Mouse (Mus musculus) midbrain, embryonic 12.5 days (tissue): ENCODE results near the gene Tcf7l2. TPM values are rescaled to one million over a fixed set of nuclear protein-coding genes. Genes with fewer than 3 reads are reported as not detected.

ENCODE experiments used
- ATAC-seq: fragments of 200-750 bp; cut with Nextera tagmentation; 2 replicates; pipeline ENCODE4 v1.8.0; 2017; ENCODE audit warnings: low read depth, moderate TSS enrichment, moderate library complexity; ENCODE audit not compliant: low FRiP score
- H3K27ac ChIP-seq: fragments of 300-500 bp; sonication (generic); replicated peaks from 2 replicates; pipeline ENCODE4 v1.5.1; 2016; ENCODE audit warnings: mild to moderate bottlenecking
- H3K27me3 ChIP-seq: fragments of 300-500 bp; sonication (generic); 2 replicates; pipeline ENCODE4 v1.6.1; 2016; ENCODE audit warnings: mild to moderate bottlenecking
- H3K36me3 ChIP-seq: fragments of 300-500 bp; sonication (generic); 2 replicates; pipeline ENCODE4 v1.6.1; 2016
- H3K4me1 ChIP-seq: fragments of 300-500 bp; sonication (generic); 2 replicates; pipeline ENCODE4 v1.6.1; 2016
- H3K4me2 ChIP-seq: fragments of 300-500 bp; sonication (generic); replicated peaks from 2 replicates; pipeline ENCODE4 v1.6.1; 2016; ENCODE audit warnings: mild to moderate bottlenecking, moderate library complexity
- H3K4me3 ChIP-seq: fragments of 300-500 bp; sonication (generic); 2 replicates; pipeline ENCODE4 v1.5.1; 2016; ENCODE audit warnings: mild to moderate bottlenecking
- H3K9ac ChIP-seq: fragments of 300-500 bp; sonication (generic); replicated peaks from 2 replicates; pipeline ENCODE4 v1.6.1; 2016; ENCODE audit warnings: mild to moderate bottlenecking, moderate library complexity
- H3K9me3 ChIP-seq: fragments of 300-500 bp; sonication (generic); 2 replicates; pipeline ENCODE4 v1.6.1; 2016; ENCODE audit warnings: mild to moderate bottlenecking
- WGBS: fragments of 180-500 bp; shearing (Covaris S2); methylation state at CpG from one replicate; pipeline ENCODE4 v1.1.7; 2016; 5-methylcytosine and 5-hydroxymethylcytosine counted together
- polyA plus RNA-seq: library from polyadenylated mRNA; unstranded; fragments of >200 nt; fragmentation: Nextera tagmentation; extraction: Ambion mirVana; gene quantifications from 2 replicates; pipeline ENCODE4 v1.2.1, GENCODE M21; 2016

Gene Tcf7l2
- polyA plus RNA-seq, 1 experiment from 2014 or later: 343 TPM

DNA sequence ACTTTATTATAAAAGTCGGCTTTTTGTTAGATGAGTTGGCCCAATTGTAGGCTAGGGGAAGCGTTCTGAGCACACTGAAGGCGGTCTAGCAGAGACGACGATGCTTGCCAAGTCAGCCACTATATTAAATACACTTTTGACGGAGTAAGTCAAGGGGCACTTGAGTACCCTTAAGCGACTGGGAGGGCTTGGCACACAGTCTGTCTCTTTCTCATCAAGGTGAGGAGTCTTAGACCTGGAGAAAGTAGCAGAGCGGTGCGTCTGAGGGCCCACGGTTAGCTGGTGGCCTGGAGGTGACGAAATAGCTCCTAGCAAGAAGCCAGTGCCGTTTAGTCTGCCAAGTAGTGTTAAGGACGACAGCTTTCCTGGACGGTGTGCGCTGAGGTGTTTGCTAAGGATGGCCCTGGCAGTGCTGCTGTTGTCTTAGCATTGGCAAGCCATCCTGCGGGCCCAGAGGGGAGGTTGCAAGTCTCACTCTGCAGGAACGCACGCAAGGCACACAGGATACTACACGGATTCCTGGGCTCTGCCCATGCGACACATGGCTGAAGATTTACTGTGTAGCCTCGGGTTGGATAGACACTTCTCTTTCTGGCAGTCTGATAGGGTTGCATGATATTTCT, 43.3 kb downstream of the Tcf7l2 start:
- H3K27ac ChIP-seq: no peak overlapping the region
- H3K4me2 ChIP-seq: no peak overlapping the region
- H3K9me3 ChIP-seq: no peaks in the 10 kb centered on the region
- H3K4me3 ChIP-seq: no peak overlapping the region
- no peak for ATAC-seq
- 93% methylated on average over 21 of the region's 21 CpGs for WGBS
- peaks cover 4% of the 10 kb centered on the region for H3K36me3 ChIP-seq
- no peaks in the 10 kb centered on the region for H3K27me3 ChIP-seq
- H3K9ac ChIP-seq: no peak overlapping the region
- peaks cover 40% of the 10 kb centered on the region for H3K4me1 ChIP-seq

DNA sequence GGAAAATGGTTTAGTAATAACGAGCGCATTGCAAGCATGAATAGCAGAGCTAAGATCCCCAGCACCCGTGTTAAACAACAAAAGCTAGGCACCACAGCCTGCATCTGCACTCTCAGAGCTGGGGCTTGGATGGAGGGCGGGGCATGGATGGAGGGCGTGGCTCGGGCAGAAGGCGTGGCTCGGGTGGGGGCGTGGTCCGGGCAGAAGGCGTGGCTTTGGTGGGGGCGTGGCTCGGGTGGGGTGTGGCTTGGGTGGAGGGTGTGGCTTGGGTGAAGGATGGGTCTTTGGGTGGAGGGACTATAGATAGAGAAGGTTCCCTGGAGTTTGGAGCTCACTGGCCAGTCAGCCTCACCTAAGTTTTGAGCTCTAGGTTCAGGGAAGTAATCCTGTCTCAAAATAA, 45.8 kb downstream of the Tcf7l2 start:
- Histone ChIP-seq H3K4me1 (peaks cover 45% of the 10 kb centered on the region), H3K27me3 (no peaks in the 10 kb centered on the region), H3K27ac (0 out of 2 replicates have a peak overlapping the region, but pooled peaks have one; percentile 2), H3K9ac (no peak overlapping the region), H3K4me2 (no peak overlapping the region), H3K4me3 (no peak overlapping the region), H3K9me3 (no peaks in the 10 kb centered on the region), H3K36me3 (peaks cover 4% of the 10 kb centered on the region)
- 82% methylated on average over 13 of the region's 13 CpGs for WGBS
- ATAC-seq: no peak

DNA sequence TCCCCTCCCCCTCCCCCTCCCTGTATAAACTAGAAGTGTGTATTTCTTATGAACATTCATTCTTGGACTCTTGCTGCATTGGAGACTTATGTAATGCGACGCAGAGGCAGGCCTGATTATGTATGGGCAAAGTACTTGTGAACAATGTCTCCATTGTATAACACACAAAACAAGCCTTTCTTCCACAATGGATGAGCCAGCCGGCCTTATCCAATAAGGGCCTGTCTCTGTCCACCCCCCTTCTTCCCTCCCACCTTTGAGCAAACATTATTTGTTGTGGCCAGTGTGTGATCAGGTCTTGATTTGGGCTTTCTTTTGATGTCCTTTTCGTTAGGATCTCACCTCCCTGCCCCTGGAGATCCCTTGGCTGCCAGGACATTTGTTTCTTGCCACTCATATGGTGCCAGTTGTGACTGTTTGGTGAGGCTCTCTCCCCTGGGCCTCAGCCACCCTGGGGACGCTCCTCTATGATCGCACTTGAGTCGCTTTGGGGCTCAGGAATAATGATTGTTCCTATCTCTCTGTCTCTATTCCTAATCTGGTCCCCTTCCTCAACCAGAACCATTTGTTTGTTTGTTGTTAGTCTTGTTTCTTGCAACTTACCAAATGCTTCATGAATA, 46.8 kb downstream of the Tcf7l2 start:
- H3K4me2 ChIP-seq: peak overlapping the region; percentile 13; the same call in 1 of the 2 replicates
- H3K36me3 ChIP-seq: peaks cover 8% of the 10 kb centered on the region
- H3K4me1 ChIP-seq: peaks cover 43% of the 10 kb centered on the region
- H3K27me3 ChIP-seq: no peaks in the 10 kb centered on the region
- no peak overlapping the region for H3K4me3 ChIP-seq
- no peak overlapping the region for H3K9ac ChIP-seq
- 6% methylated on average over 7 of the region's 7 CpGs for WGBS
- no peaks in the 10 kb centered on the region for H3K9me3 ChIP-seq
- peak overlapping the region; percentile 71 for H3K27ac ChIP-seq
- ATAC-seq: peak; percentile 86

DNA sequence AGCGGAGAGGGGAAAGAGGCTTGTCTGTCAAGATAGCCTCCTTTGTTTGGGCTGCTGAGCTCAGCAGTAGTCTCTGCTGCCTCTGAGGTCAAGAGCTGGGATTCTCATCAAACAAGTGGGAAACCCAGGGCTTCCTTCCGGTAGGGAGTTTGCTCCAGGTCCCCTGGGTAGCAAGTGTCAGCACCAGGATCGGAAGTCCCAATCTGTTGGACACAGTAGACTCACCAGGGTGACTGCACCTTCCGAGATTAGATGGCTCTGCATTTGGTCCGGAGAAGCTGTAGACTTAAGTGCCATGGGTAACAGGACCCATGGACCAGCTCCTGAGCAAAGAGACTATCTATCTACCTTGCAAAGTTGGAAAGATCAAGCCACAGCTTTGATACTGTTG, 47.3 kb downstream of the Tcf7l2 start:
- 41% methylated on average over 5 of the region's 5 CpGs for WGBS
- ATAC-seq: no peak; the same call in 1 of the 2 replicates
- peaks cover 43% of the 10 kb centered on the region for H3K4me1 ChIP-seq

DNA sequence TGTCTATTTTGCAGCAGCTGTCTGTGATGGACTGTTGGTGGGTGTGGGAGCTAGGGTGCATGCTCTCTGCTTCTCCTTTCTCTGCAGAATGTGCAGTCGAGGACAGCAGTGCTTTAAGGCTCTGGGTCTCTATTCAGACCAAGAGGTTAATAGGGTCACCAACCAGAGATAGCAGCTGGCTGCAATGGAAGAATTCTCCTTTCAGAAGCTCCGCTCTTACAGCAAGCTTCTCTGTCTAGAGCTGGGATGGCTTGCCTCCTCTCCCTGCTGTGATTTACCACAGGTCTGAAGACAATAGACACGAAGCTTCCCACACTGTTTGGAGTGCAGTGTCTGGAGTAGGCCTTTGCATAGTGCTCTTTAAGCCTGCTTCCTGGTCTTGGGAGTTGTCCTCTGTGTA, 48.2 kb downstream of the Tcf7l2 start:
- Histone ChIP-seq H3K4me3 (no peak overlapping the region), H3K9ac (no peak overlapping the region), H3K4me2 (no peak overlapping the region), H3K27me3 (no peaks in the 10 kb centered on the region), H3K9me3 (no peaks in the 10 kb centered on the region), H3K27ac (no peak overlapping the region), H3K36me3 (peaks cover 4% of the 10 kb centered on the region; the same call in 1 of the 2 replicates), H3K4me1 (peaks cover 42% of the 10 kb centered on the region)
- no peak for ATAC-seq
- WGBS: 16% methylated on average over 3 of the region's 3 CpGs

More for the DNA sequence above, 47.3 kb downstream of the Tcf7l2 start:
- Histone ChIP-seq H3K36me3 (peaks cover 8% of the 10 kb centered on the region; the same call in 1 of the 2 replicates), H3K4me3 (no peak overlapping the region), H3K9ac (no peak overlapping the region), H3K4me2 (peak overlapping the region; percentile 13; the same call in 1 of the 2 replicates), H3K27ac (peak overlapping the region; percentile 71), H3K27me3 (no peaks in the 10 kb centered on the region), H3K9me3 (no peaks in the 10 kb centered on the region)

DNA sequence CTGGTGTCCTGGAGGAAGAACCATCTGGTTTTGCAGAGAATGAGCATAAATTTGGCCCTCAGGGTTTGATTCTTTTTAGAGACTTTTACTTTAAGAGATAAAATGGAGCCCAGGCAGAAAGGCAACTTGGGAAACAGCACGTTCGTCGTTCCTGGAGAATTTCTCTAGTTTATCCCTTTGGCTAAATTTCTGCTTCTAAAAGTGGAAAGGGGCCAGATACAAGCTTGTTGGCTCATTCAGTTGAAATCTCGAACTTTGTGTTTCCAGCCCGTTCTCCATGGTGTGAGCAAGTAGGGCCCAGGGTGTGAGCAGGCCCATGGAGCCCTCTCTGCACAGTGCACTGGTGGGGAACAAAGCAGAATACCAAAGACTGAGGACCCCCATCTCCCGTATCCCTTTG, 49.7 kb downstream of the Tcf7l2 start:
- Histone ChIP-seq H3K9ac (no peak overlapping the region), H3K4me3 (no peak overlapping the region), H3K4me2 (no peak overlapping the region), H3K4me1 (peaks cover 42% of the 10 kb centered on the region), H3K36me3 (peaks cover 4% of the 10 kb centered on the region; the same call in 1 of the 2 replicates), H3K9me3 (no peaks in the 10 kb centered on the region), H3K27me3 (no peaks in the 10 kb centered on the region), H3K27ac (no peak overlapping the region)
- 90% methylated on average over 6 of the region's 6 CpGs for WGBS
- ATAC-seq: no peak

DNA sequence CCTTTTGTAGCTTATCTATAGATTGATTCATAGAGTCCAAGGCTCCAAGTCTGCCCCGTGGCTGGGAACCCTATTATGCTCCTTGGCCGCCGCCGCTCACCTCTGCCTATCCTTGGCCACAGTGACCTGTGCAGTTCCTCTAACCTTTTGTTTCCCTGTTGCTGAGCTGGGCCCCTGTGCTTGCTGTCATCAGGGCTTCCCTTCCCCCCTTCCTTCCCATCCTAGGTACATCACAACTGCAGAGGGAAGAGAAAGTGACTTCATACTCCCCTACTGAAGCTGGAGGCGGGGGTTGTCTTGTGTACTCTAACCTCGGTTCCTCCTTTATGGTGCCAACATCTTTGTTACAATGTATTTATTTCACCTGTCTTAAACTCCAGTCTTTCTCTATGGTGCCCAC, 50.3 kb downstream of the Tcf7l2 start:
- no peak overlapping the region for H3K4me3 ChIP-seq
- H3K36me3 ChIP-seq: peaks cover 4% of the 10 kb centered on the region; the same call in 1 of the 2 replicates
- peaks cover 45% of the 10 kb centered on the region for H3K4me1 ChIP-seq
- no peaks in the 10 kb centered on the region for H3K9me3 ChIP-seq
- 90% methylated on average over 6 of the region's 6 CpGs for WGBS
- H3K27me3 ChIP-seq: no peaks in the 10 kb centered on the region
- H3K4me2 ChIP-seq: no peak overlapping the region
- no peak for ATAC-seq
- no peak overlapping the region for H3K27ac ChIP-seq
- no peak overlapping the region for H3K9ac ChIP-seq

DNA sequence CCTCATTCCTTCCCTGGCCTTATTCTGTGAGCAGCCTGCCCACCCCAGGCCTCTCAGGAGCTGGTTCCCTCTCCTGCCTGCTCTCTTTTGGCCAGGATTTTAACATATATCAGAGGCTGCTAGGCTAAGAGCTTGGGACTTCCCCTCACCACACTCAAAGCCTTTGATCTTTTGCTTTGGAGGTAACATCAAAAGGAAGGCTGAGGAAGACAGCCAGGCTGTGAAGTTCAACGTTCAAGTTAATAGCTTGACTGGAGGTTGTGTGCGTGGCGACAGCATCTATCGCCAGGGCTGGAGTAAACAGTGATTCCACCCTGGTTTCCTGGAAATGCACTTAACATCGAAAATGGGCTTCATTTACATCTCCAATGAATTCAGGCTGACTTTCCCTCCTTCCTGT, 51.0 kb downstream of the Tcf7l2 start:
- no peaks in the 10 kb centered on the region for H3K27me3 ChIP-seq
- no peak overlapping the region for H3K9ac ChIP-seq
- H3K27ac ChIP-seq: no peak overlapping the region

DNA sequence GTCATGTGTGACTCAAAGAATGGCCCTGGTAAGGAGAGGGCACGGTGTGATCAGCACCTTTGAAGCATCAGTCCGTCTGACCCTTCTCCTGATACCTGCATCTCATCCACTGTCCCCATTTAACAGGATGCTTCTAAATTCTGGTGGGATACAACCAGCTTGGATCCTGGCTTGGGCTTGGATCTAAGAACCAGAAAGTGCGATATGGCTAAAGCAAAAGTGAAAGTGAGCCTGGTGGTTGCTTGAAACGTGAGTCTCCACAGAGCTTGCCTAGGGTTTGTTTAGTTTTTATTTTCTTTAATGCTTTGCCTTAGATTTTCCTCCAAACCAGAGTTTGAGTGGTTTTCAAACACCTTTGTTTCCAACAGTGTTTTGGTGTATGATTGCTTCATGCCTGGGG, 51.4 kb downstream of the Tcf7l2 start:
- Histone ChIP-seq H3K4me2 (no peak overlapping the region), H3K27me3 (no peaks in the 10 kb centered on the region), H3K4me1 (peaks cover 47% of the 10 kb centered on the region), H3K27ac (no peak overlapping the region), H3K36me3 (0 out of 2 replicates have a peak, but pooled peaks cover 4% of the 10 kb centered on the region), H3K4me3 (no peak overlapping the region), H3K9ac (no peak overlapping the region), H3K9me3 (no peaks in the 10 kb centered on the region)
- ATAC-seq: no peak
- 86% methylated on average over 4 of the region's 4 CpGs for WGBS

More for the DNA sequence above, 51.0 kb downstream of the Tcf7l2 start:
- Histone ChIP-seq H3K4me1 (peaks cover 50% of the 10 kb centered on the region), H3K9me3 (no peaks in the 10 kb centered on the region), H3K4me2 (no peak overlapping the region), H3K36me3 (0 out of 2 replicates have a peak, but pooled peaks cover 4% of the 10 kb centered on the region), H3K4me3 (no peak overlapping the region)
- WGBS: 70% methylated on average over 5 of the region's 5 CpGs
- ATAC-seq: no peak

DNA sequence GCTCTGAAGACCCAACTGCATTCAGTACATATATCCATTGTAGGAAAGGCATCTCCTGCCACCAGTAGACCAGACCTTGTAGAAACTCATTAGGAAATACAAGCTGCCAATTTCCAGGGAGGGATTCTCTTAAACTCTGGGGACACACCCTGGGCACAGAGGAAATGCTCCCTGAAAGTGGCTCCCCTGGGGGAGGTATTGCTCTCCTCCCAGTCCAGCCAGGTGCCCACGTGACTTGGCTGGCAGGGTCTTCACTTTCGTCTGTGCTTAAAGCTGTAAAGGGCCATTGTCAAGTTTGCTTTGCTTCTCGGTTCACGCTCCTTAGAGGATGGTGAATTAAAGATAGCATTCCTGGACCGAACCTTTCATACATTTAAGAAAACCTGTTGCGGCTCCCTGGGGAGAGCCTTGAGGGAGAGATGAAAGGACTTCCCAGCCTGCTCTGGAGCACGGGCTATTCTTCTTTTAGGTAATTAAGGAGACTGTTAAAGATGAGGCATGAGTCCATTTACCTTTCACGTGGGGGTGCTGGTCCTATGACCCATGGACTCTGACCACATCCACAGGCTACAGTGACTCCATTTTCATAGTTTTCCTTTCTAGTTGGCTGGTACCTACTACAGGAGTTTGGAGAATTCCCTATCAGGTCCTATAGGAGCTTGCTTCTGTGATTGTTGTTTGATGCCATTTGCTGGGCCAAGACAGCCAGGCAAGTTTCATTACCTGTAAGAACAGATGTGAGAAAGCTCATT, 52.8 kb downstream of the Tcf7l2 start:
- no peak for ATAC-seq

DNA sequence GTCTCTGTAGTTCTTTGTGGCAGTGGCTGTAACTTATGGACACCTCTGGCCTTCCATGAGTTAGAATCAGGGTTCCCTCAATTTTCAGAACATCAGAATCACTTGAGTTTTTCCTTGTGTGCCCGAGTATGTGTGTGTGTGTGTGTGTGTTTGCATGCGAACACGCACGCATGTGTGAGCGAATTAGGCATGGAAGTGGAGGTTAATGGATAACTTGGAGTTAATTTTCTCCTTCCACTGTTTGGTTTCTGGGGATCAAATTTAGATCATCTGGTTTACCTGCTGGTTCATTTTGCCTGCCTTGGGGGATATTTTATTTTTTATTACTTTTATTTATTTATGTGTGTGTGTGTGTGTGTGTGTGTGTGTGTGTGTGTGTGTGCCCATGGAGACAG, 53.3 kb downstream of the Tcf7l2 start:
- Histone ChIP-seq H3K4me2 (no peak overlapping the region), H3K4me1 (peaks cover 29% of the 10 kb centered on the region), H3K27me3 (no peaks in the 10 kb centered on the region), H3K9me3 (no peaks in the 10 kb centered on the region), H3K9ac (no peak overlapping the region), H3K4me3 (no peak overlapping the region), H3K27ac (no peak overlapping the region), H3K36me3 (0 out of 2 replicates have a peak, but pooled peaks cover 4% of the 10 kb centered on the region)
- WGBS: 94% methylated on average over 5 of the region's 5 CpGs
- ATAC-seq: no peak

More for the DNA sequence above, 52.8 kb downstream of the Tcf7l2 start:
- no peak overlapping the region for H3K4me3 ChIP-seq
- H3K27me3 ChIP-seq: no peaks in the 10 kb centered on the region
- no peak overlapping the region for H3K27ac ChIP-seq
- no peaks in the 10 kb centered on the region for H3K9me3 ChIP-seq
- no peak overlapping the region for H3K9ac ChIP-seq
- 70% methylated on average over 8 of the region's 8 CpGs for WGBS
- H3K4me1 ChIP-seq: peaks cover 34% of the 10 kb centered on the region
- no peak overlapping the region for H3K4me2 ChIP-seq
- 0 out of 2 replicates have a peak, but pooled peaks cover 4% of the 10 kb centered on the region for H3K36me3 ChIP-seq

DNA sequence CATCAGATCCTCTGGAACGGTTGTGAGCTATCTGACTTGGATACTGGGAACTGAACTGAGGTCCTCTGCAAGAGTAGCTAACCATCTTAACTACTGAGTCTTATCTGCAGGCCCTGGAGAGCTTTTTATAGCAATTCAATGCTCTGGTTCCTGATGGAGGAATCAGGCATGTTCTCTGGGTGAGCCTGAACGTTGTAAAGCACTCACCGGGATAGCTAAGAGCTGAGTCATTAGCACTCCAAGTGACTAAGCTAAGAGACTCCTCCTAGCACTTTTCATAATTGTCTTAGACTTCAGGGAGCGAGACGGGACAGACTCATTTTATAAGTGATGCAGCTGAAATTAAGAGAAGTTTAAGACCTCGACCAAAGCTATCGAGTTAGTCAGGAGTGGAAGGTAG, 53.7 kb downstream of the Tcf7l2 start:
- Histone ChIP-seq H3K27ac (no peak overlapping the region), H3K4me1 (peaks cover 26% of the 10 kb centered on the region; the same call in 1 of the 2 replicates), H3K4me2 (no peak overlapping the region), H3K9me3 (no peaks in the 10 kb centered on the region), H3K27me3 (no peaks in the 10 kb centered on the region), H3K36me3 (0 out of 2 replicates have a peak, but pooled peaks cover 4% of the 10 kb centered on the region), H3K4me3 (no peak overlapping the region), H3K9ac (no peak overlapping the region)
- WGBS: 88% methylated on average over 7 of the region's 7 CpGs
- ATAC-seq: no peak
